Mouse (Mus musculus): Measurements from ENCODE around the gene D6Wsu163e.

D6Wsu163e gene

GRCm38 (mm10) chr6:127006551-127006950, 66.8 kb downstream of the D6Wsu163e start:
- DNase-seq = no peak

GRCm38 (mm10) chr6:127010021-127010420, 70.3 kb downstream of the D6Wsu163e start:
- no peak for DNase-seq

GRCm38 (mm10) chr6:127011947-127012535, 72.3 kb downstream of the D6Wsu163e start:
- no peak for DNase-seq

- DNase-seq = peak in 1 of 2 experiments; percentile 9
Observed at GRCm38 (mm10) chr6:127014906-127015770, 75.4 kb downstream of the D6Wsu163e start, which contains the start of gene Fgf6. Gene Fgf6, plus strand, starts transcription at chr6:127015586.

GRCm38 (mm10) chr6:127019254-127019653, 79.5 kb downstream of the D6Wsu163e start:
- DNase-seq = no peak

GRCm38 (mm10) chr6:127020431-127020830, 80.7 kb downstream of the D6Wsu163e start:
- no peak for DNase-seq

- no peak for DNase-seq
Observed at GRCm38 (mm10) chr6:127024836-127025235, 85.1 kb downstream of the D6Wsu163e start.

All from cerebellum, postnatal 10 days (tissue).